Comparison of ENCODE assay signal across 8 mouse cellular contexts in genomic region chr8:105758277-105759108, GRCm38 (mm10). TPM values are rescaled to one million over a fixed set of nuclear protein-coding genes. Genes with fewer than 3 reads are reported as not detected.
DNase-seq lines count a peak whose midpoint lies in the region; ATAC-seq and TF ChIP-seq lines count a peak whose summit lies in the region.

Gfod2 (minus strand) TSS chr8:105758664.

- TF ChIP-seq EP300 in heart, adult 2 months (IDR thresholded peaks at IDR 0.05; ENCODE audit: insufficient read depth, low read depth, low read length): 0 out of 2 replicates have a peak, but pooled peaks have one; percentile 45

- no peaks in the 10 kb centered on the region for H3K27me3 ChIP-seq in embryonic facial prominence, embryonic 13.5 days
- no peaks in the 10 kb centered on the region for H3K27me3 ChIP-seq in heart, adult 2 months (ENCODE audit: control insufficient read depth, insufficient read depth, low read length)
- no peaks in the 10 kb centered on the region for H3K27me3 ChIP-seq in limb, embryonic 13.5 days
- no peaks in the 10 kb centered on the region for H3K27me3 ChIP-seq in midbrain, embryonic 16.5 days (ENCODE audit: control insufficient read depth, insufficient read depth, low read depth, low read length)

- no peak for TF ChIP-seq CTCF in heart, adult 2 months (IDR thresholded peaks at IDR 0.05)

- H3K9ac ChIP-seq in embryonic facial prominence, embryonic 13.5 days: peak within 1 kb of the TSS; percentile 86
- peak within 1 kb of the TSS; percentile 76 for H3K9ac ChIP-seq in heart, adult 2 months (ENCODE audit: low read depth, low read length)
- peak within 1 kb of the TSS; percentile 93 for H3K9ac ChIP-seq in limb, embryonic 13.5 days
- peak within 1 kb of the TSS; percentile 95 for H3K9ac ChIP-seq in midbrain, embryonic 16.5 days (ENCODE audit: low read depth, low read length)

- peak within 1 kb of the TSS; percentile 77 for H3K4me2 ChIP-seq in embryonic facial prominence, embryonic 13.5 days
- peak within 1 kb of the TSS; percentile 82 for H3K4me2 ChIP-seq in limb, embryonic 13.5 days (replicated peaks)
- H3K4me2 ChIP-seq in midbrain, embryonic 16.5 days (ENCODE audit: low read length): peak within 1 kb of the TSS; percentile 62

- peak within 1 kb of the TSS; percentile 82 for H3K27ac ChIP-seq in embryonic facial prominence, embryonic 13.5 days
- peak within 1 kb of the TSS; percentile 69 for H3K27ac ChIP-seq in heart, adult 2 months
- peak within 1 kb of the TSS; percentile 72; the same call in 1 of the 2 replicates for H3K27ac ChIP-seq in limb, embryonic 13.5 days
- H3K27ac ChIP-seq in midbrain, embryonic 16.5 days (ENCODE audit: low read length): peak within 1 kb of the TSS; percentile 93

- H3K4me3 ChIP-seq in embryonic facial prominence, embryonic 13.5 days: peak within 1 kb of the TSS; percentile 94
- H3K4me3 ChIP-seq in heart, adult 2 months: peak within 1 kb of the TSS; percentile 87
- H3K4me3 ChIP-seq in limb, embryonic 13.5 days: peak within 1 kb of the TSS; percentile 96
- peak within 1 kb of the TSS; percentile 78 for H3K4me3 ChIP-seq in midbrain, embryonic 16.5 days (ENCODE audit: low read depth, low read length)

- TF ChIP-seq POLR2A in heart, adult 2 months (IDR thresholded peaks at IDR 0.05; ENCODE audit: insufficient read depth, low read depth, low read length): peak; percentile 90

- intact Hi-C loops in heart, adult 2 months (cut with DNase I): loop anchor here (5.0 kb wide), 3 partner anchors 46 to 121 kb away; partner anchors contain the start of genes Agrp, Ctcf, Ranbp10 and Tsnaxip1

- ATAC-seq in embryonic facial prominence, embryonic 13.5 days (ENCODE audit: insufficient number of reproducible peaks, insufficient read depth, low FRiP score, low TSS enrichment, low read depth): peak; percentile 95
- peak; percentile 98 for ATAC-seq in limb, embryonic 13.5 days (ENCODE audit: low FRiP score, low read depth)
- ATAC-seq in midbrain, embryonic 16.5 days: peak; percentile 98

- 3% methylated on average over 57 of the region's 57 CpGs for WGBS in embryonic facial prominence, embryonic 13.5 days
- WGBS in heart, adult 2 months: 3% methylated on average over 57 of the region's 57 CpGs
- WGBS in limb, embryonic 13.5 days: 3% methylated on average over 57 of the region's 57 CpGs
- WGBS in midbrain, embryonic 16.5 days: 4% methylated on average over 57 of the region's 57 CpGs

- H3K79me2 ChIP-seq in heart, adult 2 months (replicated peaks; ENCODE audit: control insufficient read depth, insufficient read depth, low read length): peaks cover 2% of the 10 kb centered on the region; the same call in 1 of the 2 replicates

- H3K36me3 ChIP-seq in embryonic facial prominence, embryonic 13.5 days: 0 out of 2 replicates have a peak, but pooled peaks cover 2% of the 10 kb centered on the region
- peaks cover 2% of the 10 kb centered on the region; the same call in 1 of the 2 replicates for H3K36me3 ChIP-seq in heart, adult 2 months (ENCODE audit: control insufficient read depth, insufficient read depth, low read length)
- H3K36me3 ChIP-seq in limb, embryonic 13.5 days: no peaks in the 10 kb centered on the region
- H3K36me3 ChIP-seq in midbrain, embryonic 16.5 days (ENCODE audit: control insufficient read depth, insufficient read depth, low read length): no peaks in the 10 kb centered on the region

- no peaks in the 10 kb centered on the region for H3K9me3 ChIP-seq in embryonic facial prominence, embryonic 13.5 days
- H3K9me3 ChIP-seq in limb, embryonic 13.5 days: no peaks in the 10 kb centered on the region
- no peaks in the 10 kb centered on the region for H3K9me3 ChIP-seq in midbrain, embryonic 16.5 days (replicated peaks; ENCODE audit: control insufficient read depth, low read length, poor library complexity, severe bottlenecking)

- peaks cover 19% of the 10 kb centered on the region for H3K4me1 ChIP-seq in embryonic facial prominence, embryonic 13.5 days
- H3K4me1 ChIP-seq in heart, adult 2 months (ENCODE audit: control insufficient read depth, insufficient read depth, low read length): peaks cover 4% of the 10 kb centered on the region
- H3K4me1 ChIP-seq in limb, embryonic 13.5 days: peaks cover 19% of the 10 kb centered on the region
- H3K4me1 ChIP-seq in midbrain, embryonic 16.5 days (ENCODE audit: control insufficient read depth, insufficient read depth, low read length): peaks cover 31% of the 10 kb centered on the region

- peak; percentile 95 for DNase-seq in 3134 (ENCODE audit: extremely low read depth, insufficient read length, low spot score)
- peak; percentile 99 for DNase-seq in adrenal gland, postnatal 36 days
- DNase-seq in heart, adult 2 months: peak; percentile 98 to 99
- DNase-seq in kidney, adult 8-10 months: peak; percentile 97 to 99
- peak; percentile 97 to 98 for DNase-seq in spleen, postnatal 10 days (ENCODE audit: low spot score in 2 of 2)

RNA-seq across cellular contexts. Expression of gene Gfod2, which starts in this region (rescaled TPM):
- 10 to 100 TPM in 1 of 2 experiments, 1 to 10 TPM in 1; 9.7 to 10.3 TPM for total RNA-seq in adrenal gland, postnatal 36 days (2021)
- polyA plus RNA-seq in embryonic facial prominence, embryonic 13.5 days (2015; fragmentation: Nextera tagmentation; extraction: Ambion mirVana): 26.0 and 27.5 TPM in 2 replicates
- total RNA-seq in heart, adult 2 months (2021): 1 to 10 TPM; 3.7 TPM
- polyA plus RNA-seq in heart, adult 2 months (2012; rRNA removed): 2.3 and 3.0 TPM in 2 replicates
- 27.4 and 28.4 TPM in 2 replicates for polyA plus RNA-seq in limb, embryonic 13.5 days (2015; fragmentation: Nextera tagmentation; extraction: Ambion mirVana)
- polyA plus RNA-seq in midbrain, embryonic 16.5 days (2015; fragmentation: Nextera tagmentation; extraction: Ambion mirVana): 94.0 and 95.6 TPM in 2 replicates

Comparison
In these comparisons a context has a peak if more than half of its experiments do, and no peak if none do; other contexts are left out.
1. Peak in every context shown above with its lines: DNase-seq, ATAC-seq, H3K4me3 ChIP-seq and H3K27ac ChIP-seq.